Mouse (Mus musculus): ENCODE measurements around the gene Fth1.

Gene Fth1

GRCm38 (mm10) chr19:10022414-10023303, 42.3 kb downstream of the Fth1 start:
- no peak for DNase-seq (ENCODE audit: low spot score in 2 of 2)

- DNase-seq (ENCODE audit: low spot score in 2 of 2) = no peak
Measured at GRCm38 (mm10) chr19:10023304-10023758, 42.9 kb downstream of the Fth1 start.

- no peak for DNase-seq (ENCODE audit: low spot score in 2 of 2)
Measured at GRCm38 (mm10) chr19:10025169-10025875, 44.9 kb downstream of the Fth1 start.

GRCm38 (mm10) chr19:10029746-10030145, 49.3 kb downstream of the Fth1 start:
- no peak for DNase-seq (ENCODE audit: low spot score in 2 of 2)

- peak; percentile 47 to 71 for DNase-seq (ENCODE audit: low spot score in 2 of 2)
Measured at GRCm38 (mm10) chr19:10033211-10033973, 53.0 kb downstream of the Fth1 start.

- DNase-seq (ENCODE audit: low spot score in 2 of 2) = no peak
Measured at GRCm38 (mm10) chr19:10034356-10034755, 54.0 kb downstream of the Fth1 start.

Data from thymus, postnatal 10 days (tissue).